Mouse (Mus musculus) brain, adult 2 months (tissue): ENCODE results near the gene Ifit3.
A peak's percentile ranks its signal among the peaks of the same experiment; 100 is the strongest.
"Not testable (repeated sequence)": the region's sequence is repeated elsewhere in the genome, so short reads cannot be mapped to it uniquely, and the experiment has no call there.

Experiments
- DNase-seq: peaks from one replicate; pipeline ENCODE4 v3.0.0; 2011; ENCODE audit warnings: low read depth, low spot score

The Ifit3 gene

DNA sequence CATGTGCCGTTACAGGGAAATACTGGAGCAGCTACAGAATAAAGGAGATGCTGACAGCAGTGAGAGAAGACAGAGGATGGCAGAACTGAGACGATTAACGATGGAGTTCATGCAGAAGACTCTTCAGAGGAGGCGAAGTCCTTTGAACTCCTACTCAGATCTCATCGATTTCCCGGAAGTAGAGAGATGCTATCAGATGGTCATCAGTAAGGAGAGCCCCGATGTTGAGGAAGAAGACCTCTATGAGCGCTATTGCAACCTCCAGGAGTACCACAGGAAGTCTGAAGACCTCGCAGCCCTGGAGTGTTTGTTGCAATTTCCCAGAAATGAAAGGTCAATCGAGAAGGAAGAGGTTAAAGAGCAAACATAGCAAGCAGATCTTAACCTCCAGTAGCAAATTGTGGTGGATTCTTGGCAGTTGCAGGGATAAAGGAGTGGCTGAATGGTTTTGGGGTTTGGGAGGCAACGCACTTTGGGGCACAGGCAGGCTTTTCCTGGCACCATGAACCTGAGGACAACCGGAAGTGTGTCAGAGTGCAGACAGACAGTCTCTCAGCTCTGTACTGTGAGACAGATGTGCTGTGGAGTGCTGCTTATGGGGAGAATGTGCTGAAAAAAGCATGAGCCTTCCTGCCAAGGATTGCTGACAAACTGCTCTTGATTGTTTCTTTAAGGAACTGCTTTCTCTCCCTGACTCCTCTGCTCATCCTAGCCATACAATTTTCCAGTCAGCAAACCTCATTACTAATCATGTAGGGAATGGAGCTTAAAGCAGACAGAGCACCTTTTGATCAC is 4.8 kb downstream of the Ifit3 start:
- DNase-seq, result peak; percentile 64

- no peak for DNase-seq
These were observed 5.6 kb downstream of the Ifit3 start for GRCm38 (mm10) chr19:34588959-34589358.

GRCm38 (mm10) chr19:34593456-34593855 is 10.1 kb downstream of the Ifit3 start:
- DNase-seq, result no peak

GRCm38 (mm10) chr19:34594523-34594922 is 11.2 kb downstream of the Ifit3 start:
- DNase-seq, result not testable (repeated sequence)

DNA sequence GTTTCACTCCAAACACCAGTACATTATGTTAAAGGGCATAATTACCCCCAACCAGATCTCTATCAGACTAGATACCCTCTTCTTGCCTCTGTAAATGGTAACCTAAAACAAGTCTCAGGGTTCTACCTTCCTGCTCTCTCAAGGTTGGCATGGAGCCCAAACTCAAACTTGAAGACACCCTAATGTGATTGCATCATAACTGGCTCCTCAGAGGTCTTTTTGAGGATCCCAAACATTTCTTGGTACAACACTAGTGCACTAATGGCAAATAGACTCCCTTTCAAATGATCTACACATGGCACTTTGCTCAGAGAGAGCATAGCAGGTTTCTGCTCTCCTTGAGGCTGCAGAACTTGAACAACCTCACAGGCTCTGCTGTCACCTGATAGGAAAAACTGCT is 13.5 kb downstream of the Ifit3 start:
- DNase-seq, result no peak

DNA sequence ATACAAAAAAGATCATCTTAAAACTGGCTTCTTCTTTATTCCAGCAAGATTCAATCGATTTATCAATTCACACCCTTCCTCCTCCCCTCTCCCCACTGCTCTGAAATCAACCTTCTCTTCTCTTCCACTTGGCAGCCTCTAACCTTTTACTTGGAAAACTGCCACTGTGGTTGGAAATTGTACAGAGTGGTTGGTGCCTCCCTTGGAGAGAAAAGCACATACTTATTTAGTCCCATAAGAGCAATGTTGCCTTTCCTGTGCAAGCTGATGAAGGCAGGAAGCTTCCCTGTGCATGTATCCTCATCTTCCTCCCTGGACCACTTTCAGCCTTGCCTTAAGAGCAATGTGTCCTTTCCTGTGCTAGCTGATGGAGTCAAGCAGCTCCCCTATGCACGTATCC is 15.0 kb downstream of the Ifit3 start:
- peak; percentile 66 for DNase-seq

DNA sequence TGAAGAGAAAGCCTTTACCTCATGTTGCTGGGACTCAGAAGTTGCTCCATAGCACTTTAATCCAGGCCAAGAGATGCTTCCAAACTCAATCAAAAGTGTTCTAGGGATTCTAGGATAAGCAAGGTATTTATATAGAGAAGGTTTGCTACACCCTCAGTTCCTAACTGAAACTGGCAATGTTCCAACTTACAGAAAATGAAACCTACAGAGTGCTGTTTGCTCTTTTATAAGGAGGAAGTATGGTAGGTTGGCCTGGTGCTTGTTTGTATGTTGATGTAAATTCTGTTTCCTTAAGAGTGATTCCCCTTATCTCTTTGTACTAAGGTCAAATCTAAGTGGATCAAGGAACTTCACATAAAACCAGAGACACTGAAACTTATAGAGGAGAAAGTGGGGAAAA is 15.9 kb downstream of the Ifit3 start:
- DNase-seq, result not testable (repeated sequence)

DNA sequence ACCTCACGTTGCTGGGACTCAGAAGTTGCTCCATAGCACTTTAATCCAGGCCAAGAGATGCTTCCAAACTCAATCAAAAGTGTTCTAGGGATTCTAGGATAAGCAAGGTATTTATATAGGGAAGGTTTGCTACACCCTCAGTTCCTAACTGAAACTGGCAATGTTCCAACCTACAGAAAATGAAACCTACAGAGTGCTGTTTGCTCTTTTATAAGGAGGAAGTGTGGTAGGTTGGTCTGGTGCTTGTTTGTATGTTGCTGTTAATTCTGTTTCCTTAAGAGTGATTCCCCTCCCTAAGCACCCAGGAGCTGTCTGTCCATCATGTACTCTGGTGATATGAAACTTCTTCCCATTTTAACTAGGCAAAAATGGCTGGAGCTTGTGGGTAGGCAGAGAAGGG is 18.6 kb downstream of the Ifit3 start, which contains the start of gene Ifit1bl1:
Gene Ifit1bl1 (minus strand): TSS at position 69 of the 400 bp plus-strand sequence.
- peak; percentile 32 for DNase-seq

DNA sequence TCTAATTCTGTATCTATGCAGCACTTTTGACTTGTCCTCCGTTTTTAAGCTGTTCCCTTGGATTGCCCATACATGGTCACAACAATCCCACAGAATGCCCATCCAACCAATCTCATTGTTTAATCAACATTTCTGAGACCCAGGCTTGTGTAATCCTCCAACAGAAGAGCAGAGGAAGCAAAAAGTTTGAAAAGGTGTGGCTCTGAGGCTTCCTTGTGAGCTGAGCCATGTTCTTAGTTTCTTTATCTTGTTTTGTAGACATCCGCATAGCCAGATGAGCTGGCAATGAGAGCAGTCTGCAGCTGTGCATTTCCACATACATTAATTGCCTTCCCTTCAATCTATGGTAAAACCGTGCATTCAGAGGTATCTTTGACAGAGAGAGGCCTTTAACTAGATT is 22.1 kb downstream of the Ifit3 start:
- DNase-seq, result no peak

DNA sequence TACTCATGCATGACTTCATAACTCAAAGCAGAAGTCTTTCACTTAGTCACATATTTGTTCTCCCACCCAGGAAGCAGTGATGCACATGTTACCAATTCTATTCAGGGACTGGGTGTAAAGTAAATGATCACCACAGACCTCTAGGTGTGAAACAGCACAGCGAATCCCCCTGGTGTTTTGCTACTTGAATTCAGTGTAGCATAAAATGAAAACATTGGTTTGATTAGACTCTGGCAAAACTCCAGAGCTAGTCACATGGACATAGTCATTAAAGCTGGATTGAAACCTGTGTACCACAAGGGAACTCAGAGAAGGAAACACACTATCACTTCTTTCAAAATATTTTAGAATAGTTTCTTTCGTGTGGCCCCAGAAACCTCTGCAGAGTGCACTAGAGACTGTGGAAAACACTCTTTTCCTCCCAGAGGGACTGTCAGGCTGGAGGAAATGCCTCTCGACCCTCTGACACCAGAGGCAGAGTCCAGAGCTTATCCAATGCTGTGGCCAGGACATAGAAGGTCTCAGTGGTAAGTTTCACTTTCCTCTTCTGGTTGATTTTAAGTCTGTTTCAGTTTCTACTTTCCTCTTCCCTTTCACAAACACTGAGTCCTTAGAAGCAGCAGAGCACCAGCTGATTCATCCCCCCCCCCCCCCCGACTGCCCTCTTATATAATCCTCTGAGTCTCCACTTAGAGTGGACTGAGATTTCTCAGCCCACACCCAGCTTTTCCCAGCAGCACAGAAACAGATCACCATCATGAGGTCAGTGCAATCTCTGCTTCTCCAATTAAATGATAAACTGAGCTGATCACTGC is 24.1 kb downstream of the Ifit3 start, which contains the start of gene Ifit3b:
Gene Ifit3b (plus strand): TSS at position 734 of the 815 bp plus-strand sequence.
- DNase-seq, result peak; percentile 73

GRCm38 (mm10) chr19:34610118-34610517 is 26.8 kb downstream of the Ifit3 start:
- DNase-seq, result not testable (repeated sequence)

DNA sequence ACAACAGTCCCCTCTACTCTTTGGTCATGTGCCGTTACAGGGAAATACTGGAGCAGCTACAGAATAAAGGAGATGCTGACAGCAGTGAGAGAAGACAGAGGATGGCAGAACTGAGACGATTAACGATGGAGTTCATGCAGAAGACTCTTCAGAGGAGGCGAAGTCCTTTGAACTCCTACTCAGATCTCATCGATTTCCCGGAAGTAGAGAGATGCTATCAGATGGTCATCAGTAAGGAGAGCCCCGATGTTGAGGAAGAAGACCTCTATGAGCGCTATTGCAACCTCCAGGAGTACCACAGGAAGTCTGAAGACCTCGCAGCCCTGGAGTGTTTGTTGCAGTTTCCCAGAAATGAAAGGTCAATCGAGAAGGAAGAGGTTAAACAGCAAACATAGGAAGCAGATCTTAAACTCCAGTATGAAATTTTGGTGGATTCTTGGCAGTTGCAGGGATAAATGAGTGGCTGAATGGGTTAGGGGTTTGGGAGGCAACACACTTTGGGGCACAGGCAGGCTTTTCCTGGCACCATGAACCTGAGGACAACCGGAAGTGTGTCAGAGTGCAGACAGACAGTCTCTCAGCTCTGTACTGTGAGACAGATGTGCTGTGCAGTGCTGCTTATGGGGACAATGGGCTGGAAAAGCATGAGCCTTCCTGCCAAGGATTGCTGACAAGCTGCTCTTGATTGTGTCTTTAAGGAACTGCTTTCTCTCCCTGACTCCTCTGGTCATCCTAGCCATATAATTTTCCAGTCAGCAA is 29.1 kb downstream of the Ifit3 start:
- not testable (repeated sequence) for DNase-seq

DNA sequence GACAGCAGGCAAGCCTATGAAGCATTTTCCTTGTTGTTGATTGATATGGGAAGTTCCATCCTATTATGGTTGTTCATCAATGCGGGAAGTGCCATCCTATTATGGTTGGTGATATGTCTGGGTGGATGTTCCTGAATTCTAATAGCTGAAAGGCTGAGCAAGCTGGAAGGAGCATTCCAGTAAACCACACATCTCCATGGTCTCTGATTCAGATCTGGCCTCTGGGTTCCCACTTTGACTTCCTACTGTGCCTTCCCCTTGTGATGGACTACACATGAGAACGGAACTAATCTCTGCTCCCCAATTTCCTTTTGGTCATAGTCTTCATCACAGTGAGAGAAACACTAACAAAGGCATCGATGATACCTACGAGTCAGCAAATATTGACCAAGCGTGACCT is 37.5 kb downstream of the Ifit3 start:
- no peak for DNase-seq

GRCm38 (mm10) chr19:34623781-34624180 is 40.5 kb downstream of the Ifit3 start:
- no peak for DNase-seq

- DNase-seq, result no peak
These were observed 41.3 kb downstream of the Ifit3 start for GRCm38 (mm10) chr19:34624663-34625062.

DNA sequence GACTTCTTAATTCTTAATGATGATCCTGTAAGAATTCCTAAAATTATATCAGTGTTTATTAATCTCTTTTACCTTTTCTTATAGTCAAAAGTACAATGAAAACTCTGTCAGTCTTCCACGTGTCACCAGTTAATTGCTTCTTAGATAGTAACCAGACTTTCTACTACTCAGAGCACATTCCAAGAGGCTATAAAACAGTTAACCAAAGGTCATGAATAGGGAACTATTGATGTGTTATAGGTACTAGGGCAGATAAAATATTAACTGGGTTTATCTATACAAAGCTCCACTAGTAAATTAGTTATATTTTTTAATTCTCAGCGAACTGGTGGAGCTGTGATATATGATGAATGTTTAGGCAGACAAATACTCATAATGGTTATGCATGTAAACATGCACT is 44.2 kb downstream of the Ifit3 start:
- no peak for DNase-seq

GRCm38 (mm10) chr19:34631487-34631886 is 48.2 kb downstream of the Ifit3 start:
- no peak for DNase-seq

DNA sequence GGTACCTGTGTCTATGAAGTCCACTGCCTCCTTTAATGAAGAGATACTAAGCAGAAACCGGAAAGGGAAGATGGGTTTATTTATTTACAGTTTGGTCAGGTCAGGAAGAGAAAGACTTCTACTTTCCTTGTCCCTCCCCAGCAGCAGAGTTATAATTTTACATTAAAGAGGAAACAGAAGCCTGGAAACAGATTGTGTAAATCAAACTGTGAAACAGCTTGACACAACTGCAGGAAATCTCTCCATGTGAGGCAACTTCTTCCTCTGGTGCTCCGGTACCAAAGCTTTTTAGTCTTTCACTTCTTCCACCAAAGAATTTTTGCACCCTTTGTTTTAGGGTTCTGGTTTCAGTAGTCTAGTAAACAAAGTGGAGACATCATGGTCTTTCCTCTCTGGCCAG is 50.2 kb downstream of the Ifit3 start:
- DNase-seq, result peak; percentile 7

DNA sequence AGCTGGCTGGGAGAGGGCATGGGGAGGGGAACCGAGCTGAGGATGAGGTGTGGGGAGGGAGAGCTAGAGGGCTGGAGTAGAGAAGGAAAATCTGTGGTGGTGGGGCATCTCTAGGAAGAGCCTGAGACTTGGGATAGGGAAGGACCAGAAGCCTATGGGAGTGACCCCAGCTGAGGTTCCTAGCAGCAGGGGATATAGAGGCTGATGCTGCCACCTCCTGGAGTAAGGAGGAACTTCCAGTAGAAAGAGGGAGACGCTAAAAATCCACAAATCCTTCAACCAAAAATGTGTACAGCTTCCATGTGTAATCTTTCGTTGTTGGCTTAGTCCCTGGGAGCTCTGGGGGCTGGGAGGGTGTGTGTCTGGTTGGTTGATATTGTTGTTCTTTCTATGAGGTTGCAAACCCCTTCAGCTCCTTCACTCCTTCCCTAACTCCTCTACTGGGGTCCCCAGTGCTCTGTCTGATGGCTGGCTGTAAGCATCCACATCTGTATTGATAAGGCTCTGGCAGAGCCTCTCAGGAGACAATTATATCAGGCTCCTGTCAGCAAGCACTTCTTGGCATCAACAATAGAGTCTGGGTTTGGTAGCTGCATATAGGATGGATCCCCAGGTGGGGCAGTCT is 53.7 kb downstream of the Ifit3 start:
- DNase-seq, result peak; percentile 63
